Mouse (Mus musculus) retina, postnatal 7 days (tissue): ENCODE measurements around the gene Pigx.

ENCODE experiments used
- DNase-seq: peaks from one replicate; pipeline ENCODE4 v3.0.0-alpha.2; 2012; ENCODE audit warnings: low read depth, low spot score

Pigx gene

DNA sequence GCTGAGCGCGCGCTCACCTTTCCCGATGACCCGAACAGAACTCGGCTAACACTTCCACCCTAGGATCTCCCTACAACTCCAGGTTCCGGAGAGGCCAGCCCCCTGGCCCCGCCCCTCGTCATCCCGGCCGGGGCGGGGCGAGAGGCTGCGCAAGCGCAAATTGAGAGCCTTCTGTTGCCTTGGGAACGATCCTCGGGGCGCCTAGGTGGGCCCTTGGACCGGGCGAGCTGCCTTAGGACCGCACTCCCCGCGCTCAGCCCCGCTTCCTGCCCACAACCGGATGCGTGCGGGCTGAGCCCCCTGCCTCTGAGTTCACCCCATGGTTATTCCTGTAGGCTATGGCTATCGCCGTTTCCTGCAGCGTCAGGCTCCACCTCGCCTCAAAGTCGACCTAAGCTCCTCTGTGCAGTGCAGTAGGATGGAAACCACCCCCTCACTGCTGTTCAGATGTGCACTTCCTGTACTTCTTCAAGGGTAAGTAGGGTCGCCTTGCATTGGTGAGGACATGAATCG lies at the start of gene Pigx, which contains the start of gene Cep19:
Gene Pigx, minus strand, starts transcription at position 103 of the 513 bp plus-strand sequence.
Gene Cep19, plus strand, starts transcription at position 163 of the 513 bp plus-strand sequence.
- peak; percentile 88 for DNase-seq

DNA sequence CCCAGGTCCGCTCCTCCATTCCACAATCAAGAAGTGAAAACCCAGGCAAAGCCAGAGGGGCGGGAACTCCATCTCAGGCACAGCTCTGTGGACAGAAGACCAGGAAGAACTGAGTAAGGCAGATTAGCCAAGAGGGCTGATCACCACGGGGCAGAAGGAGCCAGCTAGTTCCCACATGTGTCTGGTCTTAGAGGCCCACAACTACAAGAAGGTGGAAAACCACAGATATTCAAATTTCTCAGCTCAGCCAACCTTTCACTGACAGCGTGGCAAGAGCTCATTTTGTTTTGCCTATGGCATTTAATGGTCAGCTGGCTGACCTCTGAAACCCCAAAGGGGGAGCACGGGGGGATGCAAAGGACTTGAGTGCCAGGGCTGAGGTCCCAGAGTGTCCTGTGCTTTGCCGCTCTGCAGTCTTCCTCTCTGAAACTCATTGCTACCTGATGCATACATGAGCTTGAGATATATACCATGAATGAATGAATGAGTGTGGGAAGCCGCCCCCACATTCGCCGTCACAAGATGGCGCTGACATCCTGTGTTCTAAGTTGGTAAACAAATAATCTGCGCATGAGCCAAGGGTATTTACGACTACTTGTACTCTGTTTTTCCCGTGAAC lies 48.2 kb upstream of the Pigx start:
- no peak for DNase-seq

DNA sequence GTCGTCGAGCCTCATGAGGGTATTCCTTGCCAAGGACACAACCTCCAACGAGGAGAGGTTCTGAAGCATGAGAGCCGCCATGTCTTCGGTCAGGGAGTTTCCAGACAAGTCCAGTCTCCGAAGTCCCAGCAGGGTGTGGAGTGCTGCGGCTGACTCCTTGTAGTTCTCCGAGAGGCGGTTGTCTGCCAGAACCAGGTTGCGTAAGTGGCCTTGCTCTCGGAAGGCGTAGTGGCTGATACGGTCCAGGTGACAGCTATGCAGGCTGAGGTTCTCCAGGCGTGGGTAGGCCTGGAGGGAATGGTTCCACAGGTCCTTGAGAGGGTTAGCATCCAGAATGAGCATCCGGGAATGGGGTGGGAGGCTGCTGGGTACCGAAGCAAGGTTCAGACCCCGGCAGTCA lies 45.1 kb upstream of the Pigx start:
- no peak for DNase-seq

DNA sequence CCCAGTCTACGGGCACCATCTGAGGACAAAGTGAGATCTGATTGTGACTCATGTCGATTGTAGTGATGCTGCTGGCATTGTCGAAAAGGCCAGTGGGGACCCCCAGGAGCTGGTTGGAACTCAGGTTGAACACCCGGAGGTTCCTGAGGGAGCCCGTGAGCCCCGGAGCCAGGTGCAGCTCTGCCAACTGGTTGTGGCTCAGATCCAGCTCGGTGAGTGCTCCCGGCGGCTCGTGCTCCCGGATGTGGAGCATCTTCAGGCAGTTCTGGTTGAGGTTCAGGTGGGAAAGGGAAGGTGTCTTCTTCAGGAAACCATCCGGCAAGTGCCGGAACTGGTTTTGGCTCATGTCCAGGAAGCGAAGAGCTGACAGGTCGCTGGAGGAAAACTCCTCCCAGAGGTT lies 44.2 kb upstream of the Pigx start:
- DNase-seq = no peak

DNA sequence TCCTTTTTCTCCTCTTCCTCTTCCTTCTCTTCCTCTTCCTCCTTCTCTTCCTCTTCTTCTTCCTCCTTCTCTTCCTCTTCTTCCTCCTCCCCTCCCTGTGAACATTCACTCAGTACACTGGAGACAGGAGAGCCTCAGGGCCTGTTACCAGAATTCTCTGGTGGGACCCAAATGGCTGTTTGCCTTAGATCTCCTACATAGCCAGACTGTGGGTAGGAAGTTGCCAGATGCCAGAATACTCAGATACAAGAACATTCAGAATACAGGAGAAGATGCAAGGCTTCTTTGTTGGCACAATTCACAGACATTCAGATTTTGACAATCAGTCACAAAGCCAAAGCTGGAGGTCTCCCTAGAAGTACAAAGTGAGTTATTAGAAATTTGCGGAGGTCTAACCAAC lies 39.4 kb upstream of the Pigx start:
- DNase-seq = no peak

DNA sequence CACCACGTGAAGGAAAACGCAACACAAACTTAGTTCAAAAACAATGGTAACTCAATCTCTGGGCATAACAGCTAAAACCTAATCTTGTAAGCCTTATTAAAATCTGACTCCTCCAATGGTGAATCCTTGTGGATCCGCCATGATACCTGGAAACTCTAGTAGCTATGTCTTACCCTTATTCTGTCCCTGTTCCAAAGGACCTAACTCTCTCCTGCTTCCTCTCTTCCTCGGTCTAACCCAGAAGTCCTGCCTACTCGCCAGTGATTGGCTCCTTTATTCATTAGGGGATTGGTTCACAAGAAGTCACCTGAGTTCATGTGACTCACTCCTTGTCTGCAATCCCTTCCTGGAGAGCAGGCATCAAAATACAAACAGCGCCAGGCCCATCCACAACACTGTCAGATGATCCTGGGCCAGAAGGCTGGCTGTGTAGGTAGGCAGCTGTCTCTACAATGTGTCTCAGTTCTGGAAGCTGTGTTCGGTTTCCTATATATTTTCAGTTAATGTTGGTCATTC lies 36.4 kb upstream of the Pigx start:
- no peak for DNase-seq

DNA sequence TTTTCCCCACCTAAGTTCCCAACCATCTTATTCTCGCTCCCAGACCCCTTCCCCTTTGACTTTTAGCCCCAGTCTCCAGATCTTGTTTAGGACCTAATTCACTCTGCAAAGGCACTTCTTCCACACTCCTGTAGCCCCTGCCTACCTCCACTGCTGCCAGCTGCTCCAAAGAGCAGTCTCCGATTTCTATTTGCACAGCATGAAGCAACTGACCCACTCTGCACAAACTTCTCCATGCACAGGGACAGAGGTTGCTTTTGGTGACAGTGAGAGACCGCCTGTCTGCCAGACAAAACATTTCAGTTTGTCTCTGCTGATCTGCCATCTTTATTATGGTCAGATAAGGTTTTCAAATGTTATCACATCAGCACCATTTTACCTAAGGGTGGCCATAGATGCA lies 33.6 kb upstream of the Pigx start:
- no peak for DNase-seq

DNA sequence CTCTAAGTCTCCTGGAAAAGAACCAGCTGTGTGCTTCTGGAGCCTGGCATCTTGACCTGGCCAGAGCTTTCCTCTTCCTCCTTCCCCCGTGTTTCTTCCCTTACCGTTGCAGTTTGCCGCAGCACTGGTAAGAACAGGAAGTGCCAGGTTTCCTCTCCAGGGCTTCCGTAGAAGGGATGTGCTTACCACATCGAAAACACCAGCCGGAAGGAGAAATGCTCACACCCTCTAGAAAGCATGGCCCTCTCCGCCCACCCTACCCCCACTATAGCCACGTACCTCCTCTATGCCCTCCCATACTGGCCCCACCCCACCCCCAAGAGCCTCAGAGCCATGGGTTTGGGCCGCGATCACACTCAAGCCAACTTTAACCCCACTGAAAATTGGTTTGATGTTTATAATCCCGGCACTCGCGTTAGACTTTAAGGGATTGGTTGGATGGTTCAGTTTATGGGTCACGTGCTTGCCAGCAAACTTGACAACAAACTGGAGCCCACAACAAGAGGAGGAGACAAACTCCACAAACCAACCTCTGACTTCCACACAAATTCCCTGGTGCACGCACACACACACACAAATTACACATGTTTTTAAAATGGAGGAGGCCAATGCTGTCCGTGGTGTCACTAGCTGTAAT lies 30.8 kb upstream of the Pigx start:
- DNase-seq = no peak

DNA sequence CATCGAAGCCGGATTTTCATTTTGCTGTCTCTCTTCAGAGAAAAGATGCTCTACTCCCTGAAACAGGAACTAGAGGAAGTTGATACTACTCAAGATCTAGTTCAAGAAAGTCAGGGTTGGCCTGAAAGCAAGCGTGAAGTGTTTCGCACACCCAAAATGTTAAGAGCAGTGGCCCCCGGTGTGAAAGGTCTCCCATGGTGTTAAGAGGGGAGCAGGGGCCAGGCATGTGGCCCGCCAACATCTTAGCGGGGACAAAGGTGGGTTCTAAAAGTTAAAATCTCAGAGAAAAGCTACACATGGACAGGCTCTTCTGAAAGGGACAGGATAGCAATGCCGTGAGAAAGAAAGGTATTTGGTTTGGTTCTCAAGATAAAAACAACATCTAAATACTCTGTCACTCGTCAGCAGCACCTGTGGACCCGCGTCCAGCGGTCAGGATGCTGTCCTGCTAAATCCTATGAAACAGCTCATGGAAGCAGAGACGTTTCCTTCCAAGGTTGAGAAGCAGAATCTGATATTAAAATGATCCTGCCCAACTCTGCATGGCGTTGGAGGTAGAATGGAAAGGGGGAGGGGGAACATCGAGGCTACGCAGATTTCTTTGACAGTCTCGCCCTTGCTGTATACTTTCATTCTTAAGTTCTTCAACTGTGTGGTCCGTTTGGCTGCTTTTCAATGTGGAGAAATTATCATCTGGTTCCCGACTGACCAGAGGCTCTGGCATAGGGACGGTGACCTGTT lies 30.1 kb upstream of the Pigx start:
- DNase-seq = no peak

DNA sequence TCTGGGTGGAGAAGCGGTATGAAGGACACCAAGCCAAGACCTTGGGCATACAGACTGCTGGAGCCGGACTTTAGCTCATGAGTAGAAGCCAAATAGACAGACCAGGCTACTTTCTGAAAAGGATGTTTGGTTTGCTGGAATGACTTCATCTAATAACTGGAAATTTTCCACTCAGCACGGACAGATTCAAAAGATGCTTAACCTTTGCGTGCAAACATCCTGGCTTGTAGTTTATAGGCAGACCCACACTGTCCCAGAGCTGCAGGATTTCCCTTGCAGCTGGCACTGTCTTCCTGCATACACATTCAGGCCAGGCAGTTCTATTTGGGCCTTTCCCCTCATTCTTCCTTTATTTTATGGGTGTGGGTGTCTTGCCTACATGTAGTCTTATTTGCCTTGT lies 27.5 kb upstream of the Pigx start:
- no peak for DNase-seq

DNA sequence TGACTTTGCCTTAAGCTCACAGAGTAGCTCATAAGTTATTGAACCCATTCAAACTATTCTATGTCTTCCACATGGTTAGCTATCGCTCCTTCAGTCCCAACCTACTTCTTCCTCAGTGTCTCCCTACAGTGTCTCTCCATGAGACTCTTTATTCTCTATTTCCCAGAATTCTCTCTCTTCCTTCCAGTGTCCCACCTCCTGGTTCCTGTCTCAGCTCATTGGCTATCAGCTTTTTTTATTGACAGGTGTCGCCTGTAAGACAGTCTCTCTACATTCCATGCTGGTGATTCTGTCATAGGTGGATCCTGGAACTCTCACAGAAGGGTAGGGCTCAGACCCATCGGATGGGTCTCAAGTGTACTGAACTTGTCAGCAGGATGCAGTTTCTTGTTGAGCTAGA lies 25.8 kb upstream of the Pigx start:
- DNase-seq = no peak

DNA sequence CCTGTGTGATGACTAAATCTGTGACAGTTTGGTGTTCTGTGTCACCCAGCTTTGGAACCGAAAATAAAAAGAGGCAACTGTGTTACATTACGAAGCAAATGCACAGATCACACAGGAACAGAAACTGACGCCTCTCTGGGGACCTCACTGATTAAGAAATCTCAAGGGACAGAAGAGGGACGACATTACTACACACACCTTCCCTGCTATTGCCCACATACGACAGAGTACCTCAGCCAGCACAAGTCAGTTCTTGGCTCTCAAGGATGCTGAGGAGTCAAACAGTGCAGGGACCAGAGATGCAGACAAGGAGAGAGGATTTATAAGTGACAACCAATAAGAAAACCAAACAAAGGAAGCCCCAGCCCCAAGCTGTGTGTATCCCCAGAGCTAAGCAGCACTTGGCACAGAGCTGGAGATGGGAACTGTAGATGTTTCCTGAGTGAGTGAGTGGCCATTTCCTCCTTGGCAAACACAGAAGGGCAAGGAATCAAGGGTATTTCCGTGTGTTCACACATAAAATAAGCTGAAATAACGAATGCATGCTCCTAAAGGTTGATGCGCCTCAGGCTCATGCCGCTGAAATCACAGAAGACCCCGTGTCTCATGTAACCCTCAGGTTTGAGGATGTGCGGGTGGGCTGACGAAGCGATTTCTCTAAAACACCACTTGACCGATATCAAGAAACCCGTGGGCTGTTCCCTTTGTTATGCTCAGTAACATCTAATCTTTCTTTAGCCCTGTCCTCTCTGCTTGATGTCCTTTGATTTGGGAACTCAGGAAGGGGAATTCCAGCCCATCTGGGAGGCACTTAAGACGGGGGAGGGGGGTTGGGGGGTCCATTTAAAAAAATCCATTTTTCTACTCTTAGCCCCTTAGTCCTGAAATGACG lies 25.1 kb upstream of the Pigx start:
- no peak for DNase-seq

DNA sequence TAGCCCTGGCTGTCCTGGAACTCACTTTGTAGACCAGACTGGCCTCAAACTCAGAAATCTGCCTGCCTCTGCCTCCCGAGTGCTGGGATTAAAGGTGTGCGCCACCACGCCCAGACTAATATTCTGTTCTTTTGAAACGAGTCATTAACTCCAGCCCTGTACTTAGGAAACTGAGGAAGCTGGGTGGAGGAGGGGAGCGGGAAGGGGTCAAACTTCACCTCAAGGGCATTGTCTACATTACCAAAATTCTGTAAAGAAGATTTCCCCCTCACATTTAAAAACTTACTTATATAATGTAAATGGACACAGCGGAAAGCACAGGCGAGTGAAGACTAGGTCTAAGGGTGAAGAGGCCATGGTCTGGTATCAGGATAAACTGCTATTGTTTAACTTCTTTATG lies 24.5 kb upstream of the Pigx start:
- DNase-seq = no peak

DNA sequence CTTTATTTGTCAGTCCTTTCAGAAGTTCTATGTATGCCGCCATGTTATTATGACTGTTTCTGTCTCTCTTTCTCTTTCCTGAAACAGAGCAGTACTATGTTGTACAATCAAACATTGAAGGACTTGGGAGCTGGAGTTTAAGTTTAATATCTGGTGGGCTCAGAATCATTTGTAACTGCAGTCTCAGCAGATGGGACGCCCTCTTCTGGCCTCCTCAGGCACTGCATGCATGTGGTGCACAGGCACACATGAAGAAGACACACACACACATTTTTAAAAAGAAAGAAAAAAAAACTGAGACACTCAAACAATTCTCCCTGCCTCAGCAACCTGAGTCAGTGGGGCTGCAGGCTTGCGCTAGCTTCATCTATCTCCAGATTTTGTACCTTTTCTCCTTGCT lies 20.9 kb upstream of the Pigx start:
- no peak for DNase-seq

DNA sequence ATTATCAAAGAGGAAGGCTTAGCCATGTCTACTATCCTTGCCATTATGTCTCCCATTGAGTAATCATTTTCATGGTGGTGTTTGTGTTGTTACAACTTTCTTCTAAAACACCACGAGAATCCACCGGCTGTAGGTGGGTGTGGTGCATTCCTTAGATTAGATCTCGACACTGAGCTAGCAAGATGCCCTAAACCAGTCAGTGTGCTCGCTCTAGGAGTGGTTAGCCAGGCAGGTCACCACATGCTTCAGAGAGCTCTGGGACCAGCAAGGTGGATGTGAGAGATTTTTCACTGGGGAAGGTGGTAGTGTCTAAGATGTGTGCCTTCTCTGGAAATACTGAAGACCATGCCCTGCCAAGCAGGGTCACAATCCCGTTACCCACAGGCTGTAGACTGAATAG lies 16.6 kb upstream of the Pigx start:
- no peak for DNase-seq

DNA sequence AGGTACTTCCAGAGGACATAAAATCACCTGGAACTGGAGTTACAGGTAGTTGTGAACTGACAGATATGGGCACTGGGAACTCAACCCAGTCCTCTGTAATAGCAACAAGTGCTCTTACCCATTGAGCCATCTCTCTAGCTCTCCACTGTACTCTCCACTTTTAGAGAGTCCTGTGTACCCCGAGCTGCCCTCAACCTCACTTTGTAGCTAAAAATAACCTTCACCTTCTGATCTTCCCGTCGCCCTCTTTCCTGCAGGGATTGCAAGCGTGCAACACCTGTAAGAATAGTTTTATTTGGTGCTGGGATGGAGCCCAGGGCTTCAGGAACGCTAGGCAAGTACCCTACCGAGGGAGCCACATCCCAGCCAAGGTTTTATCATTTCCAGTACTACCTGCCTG lies 16.2 kb upstream of the Pigx start:
- no peak for DNase-seq

DNA sequence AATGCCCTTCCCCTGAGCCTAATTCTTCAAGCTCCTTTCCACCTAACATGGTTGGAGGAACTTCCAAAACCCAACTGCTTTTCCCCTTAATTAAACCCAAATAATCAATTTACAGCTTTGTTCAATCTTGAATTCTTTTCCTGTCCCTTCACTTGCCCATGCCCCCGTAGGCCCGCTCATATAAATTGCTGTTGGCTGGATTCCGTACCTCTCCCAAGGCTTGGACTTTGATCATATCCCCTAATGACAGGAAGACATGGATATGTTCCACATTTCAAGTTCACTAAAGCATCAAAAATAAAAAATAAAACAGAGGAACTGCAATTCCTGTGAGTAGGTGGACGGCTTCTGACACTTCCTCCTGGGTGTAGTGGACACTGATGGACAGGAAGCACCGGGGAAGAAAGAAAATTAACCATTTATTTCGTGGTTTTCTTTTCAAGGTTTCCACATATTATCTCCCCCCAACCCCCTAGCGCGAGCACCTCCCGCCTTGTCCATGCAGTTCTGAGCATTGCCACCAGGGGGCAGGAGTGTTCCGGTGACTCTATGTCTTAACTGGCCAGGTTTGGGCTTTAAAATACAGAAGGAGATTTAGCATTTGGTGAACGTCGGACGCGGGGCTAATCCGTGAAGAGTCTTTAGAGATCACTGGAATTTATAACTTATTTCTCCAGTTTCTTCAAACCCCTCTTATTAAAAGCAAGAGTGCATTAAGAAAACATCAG lies 15.6 kb upstream of the Pigx start:
- peak; percentile 58 for DNase-seq

DNA sequence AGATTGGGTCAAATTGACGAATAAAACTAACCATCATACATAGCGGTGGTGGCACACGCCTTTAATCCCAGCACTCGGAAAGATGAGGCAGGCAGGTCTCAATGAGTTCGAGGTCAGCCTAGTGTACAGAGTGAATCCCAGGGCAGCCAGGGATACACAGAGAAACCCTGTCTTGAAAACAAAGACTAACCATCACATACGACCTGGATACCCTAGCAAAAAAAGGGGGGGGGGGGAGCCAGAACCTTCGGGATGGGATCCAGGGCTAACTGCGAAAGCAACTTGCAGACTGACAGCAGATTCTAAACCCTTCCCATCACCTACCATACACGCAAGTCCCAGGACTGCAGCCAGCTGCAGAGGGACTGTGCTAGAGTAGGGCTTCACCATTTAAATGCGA lies 14.9 kb upstream of the Pigx start:
- no peak for DNase-seq

DNA sequence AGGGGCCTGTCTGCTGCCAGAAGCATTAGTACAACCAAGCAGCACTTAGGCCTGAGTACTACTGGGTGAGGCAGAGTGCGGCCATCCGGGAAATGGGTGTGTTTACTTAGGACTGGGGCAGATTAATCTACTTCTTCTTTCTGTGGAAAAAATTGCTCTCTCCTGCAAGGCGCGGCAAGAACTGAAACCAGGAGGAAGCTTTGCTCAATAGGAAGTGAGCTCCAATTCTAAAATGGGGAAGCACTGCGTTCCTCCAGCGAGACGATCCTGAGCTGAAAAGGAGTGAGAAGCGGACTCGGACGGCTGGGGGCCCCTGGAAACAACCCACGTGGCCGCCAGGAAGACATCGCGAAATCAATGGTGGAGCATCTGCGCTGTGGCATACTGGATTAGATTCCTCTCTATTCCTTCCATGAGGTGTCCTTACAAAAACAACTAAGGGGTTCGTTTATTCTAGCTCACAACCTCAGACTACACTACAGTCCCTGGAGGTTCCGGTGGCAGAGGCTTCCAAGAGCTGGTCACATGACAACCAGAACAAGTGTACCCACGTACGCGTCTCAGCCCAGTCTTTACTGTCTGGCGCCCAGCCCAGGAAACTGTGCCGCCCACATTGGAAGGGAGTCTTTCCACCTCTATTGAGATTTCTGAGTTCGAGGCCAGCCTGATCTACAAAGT lies 14.1 kb upstream of the Pigx start:
- no peak for DNase-seq

DNA sequence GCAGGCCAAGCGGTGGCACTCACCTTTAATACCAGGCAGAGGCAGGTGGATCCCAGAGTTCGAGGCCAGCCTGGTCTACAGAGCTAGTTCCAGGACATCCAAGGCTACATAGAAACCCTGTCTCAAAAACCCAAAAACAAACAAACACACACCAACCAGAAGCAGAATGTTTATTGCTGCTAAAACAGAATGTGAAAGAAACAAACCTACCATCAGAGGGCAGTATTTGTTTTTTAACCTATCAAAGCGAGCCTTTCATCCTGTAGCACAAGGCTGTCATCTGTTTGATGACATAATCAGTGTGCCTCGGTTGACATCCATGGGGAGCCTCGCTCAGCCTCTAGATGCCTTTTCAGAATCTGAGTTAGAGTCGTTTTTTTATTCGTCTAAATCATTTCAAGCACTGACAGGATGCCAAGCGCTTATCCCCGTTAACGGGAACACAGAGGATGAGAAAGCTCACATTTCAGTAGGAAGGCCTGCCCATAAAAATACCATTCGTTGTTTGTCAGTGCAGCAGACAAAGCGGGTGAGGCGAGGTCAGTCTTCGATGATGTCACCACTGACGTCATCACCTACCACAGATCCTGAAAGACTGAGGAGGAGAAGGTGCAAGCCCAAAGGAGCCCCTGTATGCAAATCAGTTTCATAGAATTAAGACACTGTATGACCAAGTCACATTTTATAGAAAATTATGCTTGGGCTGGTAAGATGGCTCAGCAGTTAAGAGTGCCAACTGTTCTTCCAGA lies 11.6 kb upstream of the Pigx start:
- DNase-seq = no peak
